Comparison of ENCODE assay signal across 20 mouse cellular contexts in the genomic region with DNA sequence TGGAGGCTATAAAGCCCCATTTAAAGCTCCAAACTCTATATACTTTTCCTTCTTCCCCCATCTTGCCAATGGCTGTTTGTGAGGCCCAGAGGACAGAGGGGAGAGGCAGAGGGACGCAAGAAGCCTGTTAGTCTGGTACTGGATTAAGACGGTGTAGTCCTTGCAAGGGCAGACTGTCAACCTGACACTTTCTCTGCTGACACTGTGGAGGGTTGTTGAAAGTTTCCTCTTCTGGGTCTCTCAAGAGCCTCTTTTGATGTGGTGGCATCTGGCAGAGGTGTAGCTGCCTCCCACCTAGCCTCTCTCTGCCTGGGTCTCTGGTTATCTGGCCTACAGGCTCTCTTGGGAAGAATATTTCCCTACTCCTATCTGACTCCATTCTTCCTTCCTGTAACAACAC. TPM values are rescaled to one million over a fixed set of nuclear protein-coding genes. Genes with fewer than 3 reads are reported as not detected.
DNase-seq lines count a peak whose midpoint lies in the region; ATAC-seq and TF ChIP-seq lines count a peak whose summit lies in the region.
"Had no signal": no experiment of that assay in that cellular context is flagged by ENCODE, and none has a peak within 500 bp of the region (broad histone marks: within the 10 kb centered on the region; RNA-seq: fewer than 3 reads in every experiment).

No protein-coding gene starts in this region.

- no peak overlapping the region for H3K4me2 ChIP-seq in forebrain, embryonic 11.5 days (ENCODE audit: low read depth, low read length, severe bottlenecking)
- H3K4me2 ChIP-seq: embryonic facial prominence, embryonic 15.5 days; hindbrain, embryonic 14.5 days; liver, embryonic 11.5 days had no signal

- H3K9ac ChIP-seq in forebrain, embryonic 11.5 days (ENCODE audit: low read length): no peak overlapping the region
- H3K9ac ChIP-seq: embryonic facial prominence, embryonic 15.5 days; forebrain, postnatal 0 days; hindbrain, embryonic 14.5 days had no signal

- H3K4me3 ChIP-seq in lung, adult 2 months (replicated peaks; ENCODE audit: extremely low read depth, low read depth, low read length): no peak overlapping the region
- H3K4me3 ChIP-seq in thymus, adult 2 months (ENCODE audit: control insufficient read depth, insufficient read depth, low read length): peak overlapping the region; percentile 21; the same call in 1 of the 2 replicates
- no peak overlapping the region for H3K4me3 ChIP-seq in forebrain, embryonic 11.5 days (ENCODE audit: low read depth, low read length)
- H3K4me3 ChIP-seq: embryonic facial prominence, embryonic 15.5 days; myocyte had no signal

- no peaks in the 10 kb centered on the region for H3K27me3 ChIP-seq in thymus, adult 2 months (ENCODE audit: control insufficient read depth, insufficient read depth, low read length)
- no peaks in the 10 kb centered on the region for H3K27me3 ChIP-seq in forebrain, embryonic 11.5 days (ENCODE audit: control insufficient read depth, insufficient read depth, low read length)
- H3K27me3 ChIP-seq: embryonic facial prominence, embryonic 15.5 days had no signal

- H3K27ac ChIP-seq in thymus, adult 2 months (ENCODE audit: control insufficient read depth, insufficient read depth, low read length): peak overlapping the region; percentile 94
- H3K27ac ChIP-seq in forebrain, embryonic 11.5 days (ENCODE audit: low read depth, low read length): no peak overlapping the region
- H3K27ac ChIP-seq: embryonic facial prominence, embryonic 15.5 days; hindbrain, embryonic 14.5 days had no signal

- TF ChIP-seq CTCF in lung, adult 2 months (IDR thresholded peaks at IDR 0.05; ENCODE audit: insufficient read depth, low read length): no peak
- no peak for TF ChIP-seq CTCF in thymus, adult 2 months (IDR thresholded peaks at IDR 0.05; ENCODE audit: borderline replicate concordance, control insufficient read depth, extremely low read depth, insufficient read depth, low read length, poor library complexity)

- peak; percentile 13 for DNase-seq in lung, postnatal 36 days
- DNase-seq in lung, adult 2 months: no peak
- peak; percentile 77 for DNase-seq in thymus, adult 2 months
- DNase-seq in cerebellum, adult 9-11 months: no peak
- DNase-seq in forebrain, embryonic 11.5 days (ENCODE audit: low spot score): no peak
- no peak for DNase-seq in frontal cortex, postnatal 14 days (ENCODE audit: low spot score in 2 of 2)
- DNase-seq: adrenal gland, postnatal 14 days; cerebellum, adult 11 months; cerebellum, postnatal 14 days; forebrain, postnatal 0 days; heart, postnatal 14 days; kidney, postnatal 4 days; midbrain, embryonic 14.5 days; right cerebral cortex, postnatal 25 days had no signal

- no peak for TF ChIP-seq POLR2A in lung, adult 2 months (IDR thresholded peaks at IDR 0.05; ENCODE audit: borderline replicate concordance, extremely low read depth, low read depth, low read length)
- TF ChIP-seq POLR2A in thymus, adult 2 months (IDR thresholded peaks at IDR 0.05; ENCODE audit: control insufficient read depth, extremely low read depth, insufficient read depth, low read length, poor library complexity): 0 out of 2 replicates have a peak, but pooled peaks have one; percentile 43

- H3K36me3 ChIP-seq in thymus, adult 2 months (ENCODE audit: control insufficient read depth, insufficient read depth, low read length): no peaks in the 10 kb centered on the region
- H3K36me3 ChIP-seq in forebrain, embryonic 11.5 days (ENCODE audit: control insufficient read depth, insufficient read depth, low read length): no peaks in the 10 kb centered on the region
- H3K36me3 ChIP-seq: embryonic facial prominence, embryonic 15.5 days had no signal

- H3K4me1 ChIP-seq in lung, adult 2 months (ENCODE audit: control insufficient read depth, insufficient read depth, low read length): no peaks in the 10 kb centered on the region
- H3K4me1 ChIP-seq in thymus, adult 2 months (replicated peaks; ENCODE audit: control insufficient read depth, insufficient read depth, low read length): peaks cover 38% of the 10 kb centered on the region
- no peaks in the 10 kb centered on the region for H3K4me1 ChIP-seq in forebrain, embryonic 11.5 days (replicated peaks; ENCODE audit: control insufficient read depth, insufficient read depth, low read length)
- H3K4me1 ChIP-seq: embryonic facial prominence, embryonic 15.5 days had no signal

- WGBS in lung, adult 2 months: 74% methylated on average over 2 of the region's 2 CpGs
- WGBS in thymus, adult 2 months: 7% methylated on average over 2 of the region's 2 CpGs
- WGBS in forebrain, embryonic 11.5 days: 97% methylated on average over 2 of the region's 2 CpGs

- peak; percentile 62 for ATAC-seq in activated CD4-positive, CD25-positive, alpha-beta regulatory T cell, adult 4 months
- ATAC-seq in forebrain, embryonic 11.5 days (replicated peaks; ENCODE audit: low FRiP score): no peak
- ATAC-seq: forebrain, postnatal 0 days; intestine, embryonic 16.5 days had no signal

- H3K9me3 ChIP-seq in forebrain, embryonic 11.5 days (ENCODE audit: control insufficient read depth, low read length): no peaks in the 10 kb centered on the region
- H3K9me3 ChIP-seq: embryonic facial prominence, embryonic 15.5 days had no signal

RNA-seq across cellular contexts. Expression of a gene that starts 46.1 kb away (rescaled TPM):
- 7.2 and 8.4 TPM in 2 replicates for polyA plus RNA-seq in lung, adult 2 months (2012; rRNA removed)
- 10 to 100 TPM; 41.0 to 63.4 TPM for polyA plus RNA-seq in activated CD4-positive, CD25-positive, alpha-beta regulatory T cell, adult 4 months (2017; shearing (Covaris generic))
- polyA plus RNA-seq in thymus, adult 2 months (2012; rRNA removed): 873 and 1,043 TPM in 2 replicates
- polyA plus RNA-seq in forebrain, embryonic 11.5 days (2014; fragmentation: Nextera tagmentation; extraction: Ambion mirVana): 31.8 and 33.6 TPM in 2 replicates

Comparison
In these comparisons a context has a peak if more than half of its experiments do, and no peak if none do; other contexts are left out.
1. DNase-seq: peak in lung, postnatal 36 days (single experiment) and thymus, adult 2 months (single experiment); none in lung, adult 2 months (single experiment), cerebellum, adult 9-11 months (single experiment), forebrain, embryonic 11.5 days (single experiment) and frontal cortex, postnatal 14 days (0 of 2).
2. RNA of a gene that starts 46.1 kb away (polyA plus RNA-seq): 873 to 1,043 TPM in thymus, adult 2 months; 41.0 to 63.4 TPM in activated CD4-positive, CD25-positive, alpha-beta regulatory T cell, adult 4 months, 31.8 to 33.6 TPM in forebrain, embryonic 11.5 days and 7.2 to 8.4 TPM in lung, adult 2 months; every median in the first group is over 10 times any median in the second.